Mouse (Mus musculus) ES-CJ7 (cell line): ENCODE measurements around the gene Coro1a.
"Not testable (repeated sequence)": the region's sequence is repeated elsewhere in the genome, so short reads cannot be mapped to it uniquely, and the experiment has no call there.

Experiments used
- DNase-seq: peaks from one replicate; pipeline ENCODE4 v3.0.0; 2011; ENCODE audit warnings: low read depth, low spot score

The Coro1a gene

GRCm38 (mm10) chr7:126707442-126708174 is at the start of gene Coro1a:
Gene Coro1a, minus strand, starts transcription at chr7:126707787.
- DNase-seq: no peak

- DNase-seq: peak; percentile 87
Measured at GRCm38 (mm10) chr7:126754866-126755265, 47.3 kb upstream of the Coro1a start.

- DNase-seq: no peak
Measured at GRCm38 (mm10) chr7:126749582-126750343, 42.2 kb upstream of the Coro1a start.

GRCm38 (mm10) chr7:126748824-126749223 is 41.2 kb upstream of the Coro1a start:
- no peak for DNase-seq

- no peak for DNase-seq
Measured at GRCm38 (mm10) chr7:126746798-126747197, 39.2 kb upstream of the Coro1a start.

- DNase-seq: no peak
Measured at GRCm38 (mm10) chr7:126746066-126746465, 38.5 kb upstream of the Coro1a start.

GRCm38 (mm10) chr7:126741964-126742482 is 34.4 kb upstream of the Coro1a start:
- DNase-seq: no peak

GRCm38 (mm10) chr7:126741452-126741851 is 33.9 kb upstream of the Coro1a start:
- no peak for DNase-seq

GRCm38 (mm10) chr7:126740977-126741376 is 33.4 kb upstream of the Coro1a start:
- no peak for DNase-seq

- DNase-seq: no peak
Measured at GRCm38 (mm10) chr7:126740132-126740735, 32.6 kb upstream of the Coro1a start.

- no peak for DNase-seq
Measured at GRCm38 (mm10) chr7:126739551-126739950, 32.0 kb upstream of the Coro1a start.

- no peak for DNase-seq
Measured at GRCm38 (mm10) chr7:126736122-126736521, 28.5 kb upstream of the Coro1a start.

GRCm38 (mm10) chr7:126730256-126730789 is 22.7 kb upstream of the Coro1a start:
- DNase-seq: not testable (repeated sequence)

- no peak for DNase-seq
Measured at GRCm38 (mm10) chr7:126725667-126726066, 18.1 kb upstream of the Coro1a start.

GRCm38 (mm10) chr7:126725077-126725476 is 17.5 kb upstream of the Coro1a start:
- no peak for DNase-seq

GRCm38 (mm10) chr7:126721635-126722034 is 14.0 kb upstream of the Coro1a start:
- DNase-seq: no peak

GRCm38 (mm10) chr7:126718787-126719337 is 11.3 kb upstream of the Coro1a start:
- peak; percentile 69 for DNase-seq

- DNase-seq: no peak
Measured at GRCm38 (mm10) chr7:126717566-126717965, 10.0 kb upstream of the Coro1a start.

- no peak for DNase-seq
Measured at GRCm38 (mm10) chr7:126715679-126716078, 8.1 kb upstream of the Coro1a start.

- DNase-seq: no peak
Measured at GRCm38 (mm10) chr7:126711910-126712309, 4.3 kb upstream of the Coro1a start.

GRCm38 (mm10) chr7:126710266-126710665 is 2.7 kb upstream of the Coro1a start:
- DNase-seq: no peak
